Mouse (Mus musculus) heart, embryonic 14.5 days (tissue): ENCODE measurements around the gene Gm4214. TPM values are rescaled to one million over a fixed set of nuclear protein-coding genes. Genes with fewer than 3 reads are reported as not detected.
"Not testable (repeated sequence)": the region's sequence is repeated elsewhere in the genome, so short reads cannot be mapped to it uniquely, and the experiment has no call there.

Experiments
- ATAC-seq: fragments of 200-750 bp; cut with Nextera tagmentation; 2 replicates; pipeline ENCODE4 v1.8.0; 2017; ENCODE audit warnings: low read depth, moderate TSS enrichment; ENCODE audit not compliant: insufficient number of reproducible peaks, insufficient read depth, low FRiP score
- H3K27ac ChIP-seq, 2 experiments: fragments of 200-500 bp in 1 of 2; fragments of 300-500 bp in 1 of 2; sonication (generic) in 1 of 2; replicated peaks in 1 of 2; 2 replicates each; pipeline ENCODE4 v1.5.1; 2012 to 2014; ENCODE audit warnings: low read depth in 2 of 2, low read length in 2 of 2, control low read depth in 1 of 2, mild to moderate bottlenecking in 1 of 2, mixed read lengths in 1 of 2; ENCODE audit not compliant: control insufficient read depth in 1 of 2, insufficient read depth in 1 of 2
- H3K27me3 ChIP-seq: fragments of 300-500 bp; sonication (generic); 2 replicates; pipeline ENCODE4 v1.6.1; 2014; ENCODE audit warnings: mild to moderate bottlenecking, low read length, control low read depth; ENCODE audit not compliant: control insufficient read depth, insufficient read depth
- H3K36me3 ChIP-seq: fragments of 300-500 bp; sonication (generic); 2 replicates; pipeline ENCODE4 v1.6.1; 2014; ENCODE audit warnings: mild to moderate bottlenecking, control low read depth, low read length, mixed read lengths; ENCODE audit not compliant: control insufficient read depth, insufficient read depth
- H3K4me1 ChIP-seq, 2 experiments: fragments of 200-500 bp in 1 of 2; fragments of 300-500 bp in 1 of 2; sonication (generic) in 1 of 2; 2 replicates each; pipeline ENCODE4 v1.6.1; 2012 to 2014; ENCODE audit warnings: low read length in 2 of 2, control low read depth in 1 of 2, mixed read lengths in 1 of 2; ENCODE audit not compliant: control insufficient read depth in 2 of 2, insufficient read depth in 2 of 2
- H3K4me2 ChIP-seq: fragments of 300-500 bp; sonication (generic); 2 replicates; pipeline ENCODE4 v1.6.1; 2014; ENCODE audit warnings: mild to moderate bottlenecking, low read length
- H3K4me3 ChIP-seq, 2 experiments: fragments of 200-500 bp in 1 of 2; fragments of 300-500 bp in 1 of 2; sonication (generic) in 1 of 2; 2 replicates each; pipeline ENCODE4 v1.5.1; 2012 to 2014; ENCODE audit warnings: low read length in 2 of 2, mild to moderate bottlenecking in 2 of 2, control low read depth in 1 of 2, low read depth in 1 of 2, moderate library complexity in 1 of 2; ENCODE audit not compliant: control insufficient read depth in 1 of 2, insufficient read depth in 1 of 2
- H3K9ac ChIP-seq: fragments of 300-500 bp; sonication (generic); 2 replicates; pipeline ENCODE4 v1.6.1; 2014; ENCODE audit warnings: mild to moderate bottlenecking, low read length
- H3K9me3 ChIP-seq: fragments of 300-500 bp; sonication (generic); 2 replicates; pipeline ENCODE4 v1.6.1; 2016; ENCODE audit warnings: low read length, control low read depth; ENCODE audit not compliant: control insufficient read depth
- WGBS: fragments of 180-500 bp; shearing (Covaris S2); extraction: QIAGEN DNeasy Blood & Tissue Kit; methylation state at CpG from one replicate; pipeline ENCODE4 v1.1.7; 2014; 5-methylcytosine and 5-hydroxymethylcytosine counted together
- polyA plus RNA-seq: library from polyadenylated mRNA; unstranded; fragments of >200 nt; fragmentation: Nextera tagmentation; extraction: Ambion mirVana; gene quantifications from 2 replicates; pipeline ENCODE4 v1.2.1, GENCODE M21; 2014

The Gm4214 gene
- polyA plus RNA-seq = not detected in 2 replicates

GRCm38 (mm10) chr7:22984573-22984972, at the start of gene Gm4214:
Gene Gm4214, minus strand, starts transcription at chr7:22984673.
- not testable (repeated sequence) for H3K4me1 ChIP-seq, H3K9ac ChIP-seq, H3K27me3 ChIP-seq, H3K36me3 ChIP-seq, H3K4me3 ChIP-seq, H3K4me2 ChIP-seq, H3K9me3 ChIP-seq, ATAC-seq, H3K27ac ChIP-seq
- no CpG with 5 or more reads among the region's 5 CpGs for WGBS

GRCm38 (mm10) chr7:23019823-23020222, 35.4 kb upstream of the Gm4214 start, which contains the start of gene Gm4216:
Gene Gm4216, minus strand, starts transcription at chr7:23019923.
- not testable (repeated sequence) for H3K4me3 ChIP-seq, ATAC-seq, H3K36me3 ChIP-seq, H3K9ac ChIP-seq, H3K9me3 ChIP-seq, H3K4me1 ChIP-seq, H3K27ac ChIP-seq, H3K4me2 ChIP-seq, H3K27me3 ChIP-seq
- no CpG with 5 or more reads among the region's 3 CpGs for WGBS

Other genes starting within 250 kb of the Gm4214 start
- gene Vmn1r157, start 223.0 kb downstream of the Gm4214 start, polyA plus RNA-seq = not detected in 2 replicates
- gene Vmn1r158, start 193.9 kb downstream of the Gm4214 start, polyA plus RNA-seq = not detected in 2 replicates
- gene Vmn1r159, start 141.1 kb downstream of the Gm4214 start, polyA plus RNA-seq = not detected in 2 replicates
- gene Vmn1r160, start 113.4 kb downstream of the Gm4214 start, polyA plus RNA-seq = not detected in 2 replicates
- not detected in 2 replicates for gene Gm4216, start 35.2 kb upstream of the Gm4214 start, polyA plus RNA-seq
- not detected in 2 replicates for gene Vmn1r163, start 70.9 kb upstream of the Gm4214 start, polyA plus RNA-seq
- not detected in 2 replicates for gene Gm8720, start 82.8 kb upstream of the Gm4214 start, polyA plus RNA-seq
- gene Gm10662, start 159.8 kb upstream of the Gm4214 start, polyA plus RNA-seq = not detected in 2 replicates
- gene Vmn1r165, start 232.7 kb upstream of the Gm4214 start, polyA plus RNA-seq = not detected in 2 replicates